Mouse (Mus musculus) spleen, adult 2 months (tissue): ENCODE results near the gene Hist1h2an. TPM values are rescaled to one million over a fixed set of nuclear protein-coding genes. Genes with fewer than 3 reads are reported as not detected.
"Not testable (repeated sequence)": the region's sequence is repeated elsewhere in the genome, so short reads cannot be mapped to it uniquely, and the experiment has no call there.

Source experiments
- DNase-seq, 2 experiments: peaks; one replicate each; pipeline versions ENCODE4 v3.0.0 to v3.0.0-alpha.2; 2012 to 2021; ENCODE audit warnings: low spot score in 2 of 2, low read depth in 1 of 2
- H3K27ac ChIP-seq: fragments of 200-500 bp; 2 replicates; pipeline ENCODE4 v1.5.1; 2012; ENCODE audit warnings: low read length, inconsistent platforms; ENCODE audit not compliant: insufficient read depth
- H3K27me3 ChIP-seq: fragments of 200-500 bp; 2 replicates; pipeline ENCODE4 v1.6.1; 2012; ENCODE audit warnings: mild to moderate bottlenecking, moderate library complexity, low read length, inconsistent platforms; ENCODE audit not compliant: control insufficient read depth, insufficient read depth
- H3K36me3 ChIP-seq: fragments of 200-500 bp; 2 replicates; pipeline ENCODE4 v1.6.1; 2012; ENCODE audit warnings: mild to moderate bottlenecking, low read length, inconsistent platforms; ENCODE audit not compliant: control insufficient read depth, insufficient read depth
- H3K4me1 ChIP-seq: fragments of 200-500 bp; 2 replicates; pipeline ENCODE4 v1.6.1; 2011; ENCODE audit warnings: inconsistent platforms; ENCODE audit not compliant: control insufficient read depth, insufficient read depth, insufficient read length
- H3K4me3 ChIP-seq: fragments of 200-500 bp; 2 replicates; pipeline ENCODE4 v1.5.1; 2011; ENCODE audit warnings: mild to moderate bottlenecking, inconsistent platforms; ENCODE audit not compliant: insufficient read depth, insufficient read length; ENCODE audit errors: extremely low read depth
- CTCF ChIP-seq: fragments of 200-500 bp; IDR thresholded peaks from 2 replicates; pipeline ENCODE4 v1.5.1; 2011; ENCODE audit warnings: mild to moderate bottlenecking, inconsistent platforms; ENCODE audit not compliant: insufficient read depth, insufficient read length, insufficient replicate concordance; ENCODE audit errors: extremely low read depth
- POLR2A ChIP-seq: fragments of 200-500 bp; IDR thresholded peaks from 2 replicates; pipeline ENCODE4 v1.6.1; 2011; ENCODE audit warnings: low read depth, low read length, inconsistent platforms
- WGBS: fragments of 180-500 bp; shearing (Covaris S2); methylation state at CpG from one replicate; pipeline ENCODE4 v1.1.7; 2018; 5-methylcytosine and 5-hydroxymethylcytosine counted together
- polyA plus RNA-seq: library from polyadenylated mRNA; depleted of rRNA; stranded (reverse); fragments of >200 nt; gene quantifications from 2 replicates; pipeline ENCODE4 v1.2.3, GENCODE M21; 2012

The Hist1h2an gene
- polyA plus RNA-seq, 1 experiment: 15.5 TPM

DNA sequence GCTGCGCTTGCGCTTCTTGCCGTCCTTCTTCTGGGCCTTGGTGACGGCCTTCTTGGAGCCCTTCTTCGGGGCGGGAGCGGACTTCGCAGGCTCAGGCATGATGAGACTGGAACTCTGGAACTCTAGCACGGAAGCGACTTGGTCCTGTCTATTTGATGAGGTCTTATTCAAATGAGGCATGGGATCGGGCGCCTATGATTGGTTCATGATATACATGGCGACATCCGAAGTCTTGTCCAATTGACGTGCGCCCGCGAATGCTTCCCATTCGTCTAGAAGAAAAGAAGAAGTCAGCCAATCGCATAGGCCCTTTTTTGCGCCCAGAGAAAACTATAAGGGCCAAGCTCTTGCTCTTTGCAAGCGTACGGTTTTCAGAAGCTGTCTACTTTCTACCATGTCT lies 23.1 kb upstream of the Hist1h2an start, which contains the start of the genes Hist1h2bq and Hist1h2ao:
TSS of gene Hist1h2bq (minus strand) at position 125 of the 400 bp plus-strand sequence.
TSS of gene Hist1h2ao (plus strand) at position 393 of the 400 bp plus-strand sequence.
- not testable (repeated sequence) for H3K4me3 ChIP-seq, H3K4me1 ChIP-seq, DNase-seq, H3K36me3 ChIP-seq, H3K27ac ChIP-seq, H3K27me3 ChIP-seq
- WGBS: no CpG with 5 or more reads among the region's 23 CpGs

DNA sequence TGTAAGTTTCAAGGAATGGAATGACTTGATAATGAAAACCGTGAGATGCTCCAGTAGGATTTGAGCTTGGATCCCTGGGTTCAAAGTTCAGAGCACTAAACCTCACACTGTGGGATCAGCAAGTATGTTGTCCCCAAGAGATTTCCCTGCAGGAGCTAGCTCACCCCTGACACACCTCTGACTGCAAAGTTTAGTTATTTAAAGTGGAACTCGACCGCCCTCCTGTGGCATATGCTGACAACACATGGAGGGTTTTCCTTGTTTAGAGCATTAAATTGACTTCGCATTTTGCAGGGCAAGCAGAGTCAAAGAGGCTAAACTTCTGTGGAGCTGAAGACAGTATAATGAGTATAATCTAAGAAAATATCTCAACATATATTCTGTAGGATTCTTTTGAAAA lies 16.0 kb upstream of the Hist1h2an start:
- not testable (repeated sequence) for H3K36me3 ChIP-seq, H3K27ac ChIP-seq, DNase-seq, H3K4me3 ChIP-seq, H3K27me3 ChIP-seq, H3K4me1 ChIP-seq
- WGBS: no CpG with 5 or more reads among the region's 4 CpGs

DNA sequence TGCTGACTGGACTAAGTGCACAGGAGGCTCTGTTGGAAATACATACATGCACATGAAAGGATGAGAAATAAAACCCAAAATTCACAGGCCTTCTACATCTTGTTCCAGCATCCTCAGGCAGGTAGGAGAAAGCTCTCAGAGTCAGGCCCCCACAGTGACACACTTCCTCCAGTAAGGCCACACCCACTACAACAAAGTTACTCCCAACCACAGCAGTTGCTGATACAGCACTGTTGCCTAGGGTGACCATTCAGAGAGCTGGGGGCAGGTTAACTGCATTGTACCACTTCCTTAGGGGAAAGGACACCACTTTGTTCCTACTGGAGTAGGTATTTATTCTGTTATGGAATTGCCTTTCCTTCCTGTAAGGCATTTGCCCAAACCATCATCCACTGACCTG lies 10.1 kb upstream of the Hist1h2an start:
- not testable (repeated sequence) for H3K27ac ChIP-seq, DNase-seq, H3K4me3 ChIP-seq, H3K27me3 ChIP-seq, H3K36me3 ChIP-seq, H3K4me1 ChIP-seq

DNA sequence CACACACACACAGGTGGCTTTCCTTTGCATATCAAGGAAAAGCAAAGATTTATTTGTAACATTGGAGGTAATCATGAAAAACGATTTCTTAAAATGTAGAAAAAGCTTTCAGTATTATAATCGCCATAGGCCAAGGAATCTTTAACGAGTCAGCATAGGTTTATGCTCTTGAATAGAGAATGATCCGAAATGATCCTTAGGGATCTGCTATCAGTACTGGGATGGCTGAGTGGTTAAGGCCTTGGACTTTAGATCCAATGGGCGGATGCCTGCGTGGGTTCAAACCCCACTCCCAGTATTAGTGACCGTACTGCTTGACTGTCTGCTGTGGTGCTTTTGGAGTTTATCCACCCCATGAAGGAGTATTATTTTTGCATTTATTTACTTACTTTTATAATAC lies 8.6 kb upstream of the Hist1h2an start:
- WGBS: 94% methylated on average over 7 of the region's 7 CpGs
- Histone ChIP-seq H3K27me3 (no peaks in the 10 kb centered on the region), H3K4me1 (no peaks in the 10 kb centered on the region), H3K27ac (no peak overlapping the region), H3K36me3 (no peaks in the 10 kb centered on the region), H3K4me3 (no peak overlapping the region)
- TF ChIP-seq POLR2A (no peak), CTCF (no peak)
- no peak for DNase-seq

DNA sequence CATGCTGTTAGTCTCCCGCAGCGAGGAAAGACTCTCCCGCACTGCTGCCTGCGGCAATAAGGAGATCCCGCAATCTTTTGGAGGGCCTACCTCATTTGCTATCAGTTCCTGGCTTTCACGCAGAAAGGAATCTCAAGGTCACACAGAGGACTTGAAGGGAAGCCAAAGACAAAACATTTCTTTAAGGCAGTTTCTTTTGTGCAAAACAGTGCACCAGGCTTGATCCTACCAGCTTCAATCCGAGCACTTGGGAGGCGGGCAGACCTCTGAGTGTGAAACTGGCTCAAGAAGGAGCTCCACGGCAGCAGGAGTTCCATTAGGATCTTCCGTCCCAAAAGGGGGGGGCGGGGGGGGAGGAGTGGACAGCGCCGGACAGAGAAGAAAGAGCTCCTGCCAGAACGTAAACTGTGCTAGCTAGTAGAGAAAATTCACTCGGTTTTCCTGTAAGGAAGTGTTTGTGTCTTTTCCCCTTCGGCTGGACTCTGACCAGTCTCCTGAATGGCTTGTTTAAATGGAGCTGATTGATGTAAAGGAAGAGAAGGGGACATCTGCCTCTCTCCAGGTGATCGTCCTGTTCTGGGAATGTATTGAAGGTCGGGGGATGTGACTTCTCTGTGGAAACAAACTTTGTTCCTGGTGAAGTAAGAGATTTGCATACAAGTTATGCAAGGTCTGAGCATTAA lies 3.7 kb upstream of the Hist1h2an start:
- DNase-seq: no peak
- no peak overlapping the region for H3K27ac ChIP-seq
- no peak overlapping the region for H3K4me3 ChIP-seq
- no peaks in the 10 kb centered on the region for H3K27me3 ChIP-seq
- H3K36me3 ChIP-seq: no peaks in the 10 kb centered on the region
- H3K4me1 ChIP-seq: no peaks in the 10 kb centered on the region
- WGBS: 64% methylated on average over 18 of the region's 18 CpGs
- TF ChIP-seq CTCF (no peak), POLR2A (no peak)

DNA sequence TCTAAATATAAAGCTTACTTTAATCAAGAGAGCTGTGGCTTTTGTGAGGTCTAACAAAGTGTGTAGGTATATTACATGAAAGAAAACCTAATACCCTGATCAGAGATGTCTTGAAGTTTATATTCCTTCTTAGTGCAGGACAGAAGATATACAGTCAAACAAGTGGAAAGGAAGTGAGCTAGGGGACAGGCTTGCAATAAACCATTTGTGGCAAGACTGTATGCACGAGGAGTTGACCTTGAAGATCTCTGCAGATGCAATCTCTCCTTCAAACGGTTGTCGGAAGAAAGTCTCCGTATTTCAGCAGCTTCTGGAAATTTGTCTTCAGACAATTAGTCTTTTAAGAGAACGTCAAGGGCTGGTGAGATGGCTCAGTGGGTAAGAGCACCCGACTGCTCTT lies 2.9 kb upstream of the Hist1h2an start:
- Histone ChIP-seq H3K36me3 (no peaks in the 10 kb centered on the region), H3K27me3 (no peaks in the 10 kb centered on the region), H3K4me1 (no peaks in the 10 kb centered on the region), H3K27ac (no peak overlapping the region), H3K4me3 (no peak overlapping the region)
- no peak for DNase-seq
- TF ChIP-seq CTCF (no peak), POLR2A (no peak)
- WGBS: 65% methylated on average over 6 of the region's 6 CpGs

DNA sequence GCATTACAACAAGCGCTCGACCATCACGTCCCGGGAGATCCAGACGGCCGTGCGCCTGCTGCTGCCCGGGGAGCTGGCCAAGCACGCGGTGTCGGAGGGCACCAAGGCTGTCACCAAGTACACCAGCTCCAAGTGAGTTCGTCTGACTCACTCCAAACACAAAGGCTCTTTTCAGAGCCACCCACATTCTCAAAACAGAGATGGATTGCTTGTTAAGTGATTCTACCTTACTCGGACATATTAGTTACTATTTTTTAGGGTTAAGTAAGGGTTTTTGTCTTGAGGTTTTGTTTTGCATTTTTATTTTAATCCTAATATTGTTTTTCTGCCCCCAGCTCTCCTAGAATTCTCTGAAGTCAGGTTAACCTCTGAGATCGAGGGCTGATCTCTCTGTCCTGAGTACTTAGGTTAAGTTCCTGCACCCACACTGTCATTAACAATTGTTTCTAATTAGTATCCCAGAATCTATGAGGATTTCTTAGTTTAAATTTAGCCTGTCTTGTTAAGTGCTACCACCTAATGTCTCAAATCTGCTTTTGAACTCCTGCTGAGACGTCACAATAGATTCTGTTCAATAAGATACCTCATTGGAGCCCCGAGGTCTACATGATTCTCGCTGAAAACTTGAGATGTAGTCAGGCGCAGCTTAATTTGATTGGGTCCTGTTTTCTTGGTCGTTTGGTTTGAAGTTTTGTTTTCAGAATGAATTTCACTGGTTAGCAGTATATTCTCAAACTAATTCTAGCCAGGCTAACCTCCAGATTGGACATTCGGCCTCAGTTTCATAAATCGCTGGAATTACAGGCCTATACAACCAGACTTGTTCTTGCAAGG lies 959 bp upstream of the Hist1h2an start:
- WGBS: 27% methylated on average over 18 of the region's 21 CpGs

More for the DNA sequence above, 959 bp upstream of the Hist1h2an start:
- Histone ChIP-seq H3K4me3 (no peak overlapping the region), H3K27me3 (no peaks in the 10 kb centered on the region), H3K4me1 (no peaks in the 10 kb centered on the region), H3K36me3 (no peaks in the 10 kb centered on the region), H3K27ac (no peak overlapping the region)
- TF ChIP-seq POLR2A (no peak), CTCF (no peak)
- no peak for DNase-seq
